Mouse (Mus musculus) hindbrain, embryonic 13.5 days (tissue): ENCODE data around the gene Foxo6. TPM values are rescaled to one million over a fixed set of nuclear protein-coding genes. Genes with fewer than 3 reads are reported as not detected.

Source experiments
- ATAC-seq: fragments of 200-750 bp; cut with Nextera tagmentation; 2 replicates; pipeline ENCODE4 v1.8.0; 2017; ENCODE audit warnings: moderate TSS enrichment; ENCODE audit not compliant: low FRiP score
- H3K27ac ChIP-seq: fragments of 300-500 bp; sonication (generic); 2 replicates; pipeline ENCODE4 v1.5.1; 2015; ENCODE audit warnings: inconsistent platforms, mild to moderate bottlenecking, moderate library complexity
- H3K27me3 ChIP-seq: fragments of 300-500 bp; sonication (generic); 2 replicates; pipeline ENCODE4 v1.6.1; 2015; ENCODE audit warnings: mild to moderate bottlenecking, inconsistent platforms
- H3K36me3 ChIP-seq: fragments of 300-500 bp; sonication (generic); 2 replicates; pipeline ENCODE4 v1.6.1; 2015; ENCODE audit warnings: mild to moderate bottlenecking, inconsistent platforms
- H3K4me1 ChIP-seq: fragments of 300-500 bp; sonication (generic); replicated peaks from 2 replicates; pipeline ENCODE4 v1.6.1; 2015; ENCODE audit warnings: inconsistent platforms
- H3K4me2 ChIP-seq: fragments of 300-500 bp; sonication (generic); 2 replicates; pipeline ENCODE4 v1.6.1; 2015; ENCODE audit warnings: inconsistent platforms, mild to moderate bottlenecking, moderate library complexity
- H3K4me3 ChIP-seq: fragments of 300-500 bp; sonication (generic); 2 replicates; pipeline ENCODE4 v1.5.1; 2015; ENCODE audit warnings: mild to moderate bottlenecking, inconsistent platforms
- H3K9ac ChIP-seq: fragments of 300-500 bp; sonication (generic); 2 replicates; pipeline ENCODE4 v1.6.1; 2015; ENCODE audit warnings: mild to moderate bottlenecking, inconsistent platforms
- H3K9me3 ChIP-seq: fragments of 300-500 bp; sonication (generic); 2 replicates; pipeline ENCODE4 v1.6.1; 2016; ENCODE audit warnings: inconsistent platforms
- WGBS: fragments of 180-500 bp; shearing (Covaris S2); methylation state at CpG from one replicate; pipeline ENCODE4 v1.1.7; 2015; 5-methylcytosine and 5-hydroxymethylcytosine counted together
- polyA plus RNA-seq: library from polyadenylated mRNA; unstranded; fragments of >200 nt; fragmentation: Nextera tagmentation; extraction: Ambion mirVana; gene quantifications from 2 replicates; pipeline ENCODE4 v1.2.1, GENCODE M21; 2015

Foxo6 gene
- polyA plus RNA-seq, 1 experiment from 2014 or later = 0.73 TPM

GRCm38 (mm10) chr4:120282568-120283091, 4.5 kb downstream of the Foxo6 start:
- H3K9ac ChIP-seq = peak overlapping the region; percentile 72
- H3K9me3 ChIP-seq = no peaks in the 10 kb centered on the region
- WGBS = 2% methylated on average over 34 of the region's 47 CpGs
- peak overlapping the region; percentile 71 for H3K27ac ChIP-seq
- peaks cover 82% of the 10 kb centered on the region for H3K4me1 ChIP-seq
- peaks cover 75% of the 10 kb centered on the region for H3K27me3 ChIP-seq
- H3K36me3 ChIP-seq = 0 out of 2 replicates have a peak, but pooled peaks cover 3% of the 10 kb centered on the region
- peak overlapping the region; percentile 91 for H3K4me2 ChIP-seq
- peak; percentile 41 for ATAC-seq
- H3K4me3 ChIP-seq = peak overlapping the region; percentile 44

DNA sequence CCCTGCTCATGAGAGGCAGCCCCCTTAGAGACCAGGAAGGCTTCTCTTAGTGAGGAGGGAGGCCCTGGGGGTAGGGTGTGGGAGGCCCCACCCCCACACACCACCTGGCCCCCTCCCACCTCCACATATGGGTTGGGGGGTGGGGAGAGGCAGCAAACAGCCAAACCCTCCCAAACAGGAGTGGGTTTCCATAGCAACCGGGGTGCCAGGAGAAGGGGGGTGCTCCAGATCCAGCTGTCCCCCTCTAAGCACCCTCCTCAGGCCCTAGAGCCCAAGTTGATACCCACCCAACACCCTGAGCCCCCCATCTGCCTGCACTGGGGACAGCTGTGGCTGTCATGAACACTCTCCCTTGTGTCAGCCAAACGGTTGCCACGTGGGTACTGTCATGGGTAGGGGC, 6.1 kb downstream of the Foxo6 start:
- peaks cover 82% of the 10 kb centered on the region for H3K27me3 ChIP-seq
- WGBS = 60% methylated on average over 3 of the region's 3 CpGs
- H3K4me2 ChIP-seq = no peak overlapping the region
- H3K4me3 ChIP-seq = no peak overlapping the region
- H3K27ac ChIP-seq = no peak overlapping the region
- H3K9me3 ChIP-seq = no peaks in the 10 kb centered on the region
- H3K4me1 ChIP-seq = peaks cover 87% of the 10 kb centered on the region
- H3K36me3 ChIP-seq = 0 out of 2 replicates have a peak, but pooled peaks cover 3% of the 10 kb centered on the region
- no peak for ATAC-seq
- H3K9ac ChIP-seq = no peak overlapping the region; the same call in 1 of the 2 replicates

GRCm38 (mm10) chr4:120280432-120280831, 6.7 kb downstream of the Foxo6 start:
- WGBS = 80% methylated on average over 12 of the region's 12 CpGs

GRCm38 (mm10) chr4:120277255-120277928, 9.8 kb downstream of the Foxo6 start:
- 26% methylated on average over 4 of the region's 4 CpGs for WGBS
- Histone ChIP-seq H3K27me3 (peaks cover 73% of the 10 kb centered on the region), H3K9me3 (no peaks in the 10 kb centered on the region), H3K27ac (no peak overlapping the region; the same call in 1 of the 2 replicates), H3K9ac (no peak overlapping the region), H3K36me3 (0 out of 2 replicates have a peak, but pooled peaks cover 3% of the 10 kb centered on the region), H3K4me1 (peaks cover 85% of the 10 kb centered on the region), H3K4me3 (no peak overlapping the region), H3K4me2 (no peak overlapping the region)
- 0 out of 2 replicates have a peak, but pooled peaks have one; percentile 6 for ATAC-seq

More at GRCm38 (mm10) chr4:120280432-120280831, 6.7 kb downstream of the Foxo6 start:
- H3K9me3 ChIP-seq = no peaks in the 10 kb centered on the region
- H3K4me2 ChIP-seq = no peak overlapping the region
- H3K4me1 ChIP-seq = peaks cover 87% of the 10 kb centered on the region
- no peak overlapping the region for H3K9ac ChIP-seq
- no peak for ATAC-seq
- no peak overlapping the region for H3K27ac ChIP-seq
- peaks cover 82% of the 10 kb centered on the region for H3K27me3 ChIP-seq
- H3K4me3 ChIP-seq = no peak overlapping the region
- H3K36me3 ChIP-seq = 0 out of 2 replicates have a peak, but pooled peaks cover 3% of the 10 kb centered on the region

DNA sequence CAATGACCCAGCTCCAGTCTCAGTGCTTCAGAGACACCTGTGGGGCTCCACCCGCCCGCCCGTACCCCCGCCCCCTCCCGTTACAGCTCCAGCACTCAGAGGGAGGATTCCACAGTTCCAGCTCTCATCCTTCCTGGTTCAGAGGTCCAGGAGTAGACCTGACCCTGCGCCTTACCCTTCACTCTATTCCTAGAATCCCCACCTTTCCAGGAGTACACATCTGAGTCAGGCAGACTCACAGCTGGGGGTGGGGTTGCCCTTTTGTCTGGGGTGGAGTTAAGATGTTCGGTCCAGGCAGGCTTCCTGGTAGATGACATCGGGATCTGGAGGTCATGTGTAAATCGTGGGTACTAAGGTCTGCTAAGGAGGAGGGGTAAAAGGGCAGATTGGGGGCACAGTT, 11.7 kb downstream of the Foxo6 start:
- H3K9me3 ChIP-seq = no peaks in the 10 kb centered on the region
- H3K4me2 ChIP-seq = no peak overlapping the region
- H3K36me3 ChIP-seq = 0 out of 2 replicates have a peak, but pooled peaks cover 3% of the 10 kb centered on the region
- H3K27ac ChIP-seq = no peak overlapping the region
- H3K4me1 ChIP-seq = peaks cover 84% of the 10 kb centered on the region
- H3K4me3 ChIP-seq = no peak overlapping the region
- no peak for ATAC-seq
- no peak overlapping the region for H3K9ac ChIP-seq
- H3K27me3 ChIP-seq = peaks cover 72% of the 10 kb centered on the region
- WGBS = 81% methylated on average over 9 of the region's 9 CpGs

- no peak overlapping the region for H3K4me2 ChIP-seq
- WGBS = 36% methylated on average over 7 of the region's 7 CpGs
Observed at GRCm38 (mm10) chr4:120273594-120273993, 13.6 kb downstream of the Foxo6 start.

GRCm38 (mm10) chr4:120271886-120272580, 15.1 kb downstream of the Foxo6 start:
- H3K4me1 ChIP-seq = peaks cover 98% of the 10 kb centered on the region
- H3K36me3 ChIP-seq = no peaks in the 10 kb centered on the region
- H3K9me3 ChIP-seq = no peaks in the 10 kb centered on the region
- no peak overlapping the region for H3K4me3 ChIP-seq
- H3K4me2 ChIP-seq = no peak overlapping the region
- H3K9ac ChIP-seq = no peak overlapping the region
- no peak for ATAC-seq
- H3K27me3 ChIP-seq = peaks cover 85% of the 10 kb centered on the region
- WGBS = 72% methylated on average over 6 of the region's 6 CpGs
- H3K27ac ChIP-seq = peak overlapping the region; percentile 35; the same call in 1 of the 2 replicates

More at GRCm38 (mm10) chr4:120273594-120273993, 13.6 kb downstream of the Foxo6 start:
- peaks cover 74% of the 10 kb centered on the region for H3K27me3 ChIP-seq
- no peaks in the 10 kb centered on the region for H3K9me3 ChIP-seq
- no peak for ATAC-seq
- H3K36me3 ChIP-seq = no peaks in the 10 kb centered on the region
- H3K4me1 ChIP-seq = peaks cover 92% of the 10 kb centered on the region
- no peak overlapping the region for H3K4me3 ChIP-seq
- no peak overlapping the region for H3K27ac ChIP-seq
- no peak overlapping the region for H3K9ac ChIP-seq

DNA sequence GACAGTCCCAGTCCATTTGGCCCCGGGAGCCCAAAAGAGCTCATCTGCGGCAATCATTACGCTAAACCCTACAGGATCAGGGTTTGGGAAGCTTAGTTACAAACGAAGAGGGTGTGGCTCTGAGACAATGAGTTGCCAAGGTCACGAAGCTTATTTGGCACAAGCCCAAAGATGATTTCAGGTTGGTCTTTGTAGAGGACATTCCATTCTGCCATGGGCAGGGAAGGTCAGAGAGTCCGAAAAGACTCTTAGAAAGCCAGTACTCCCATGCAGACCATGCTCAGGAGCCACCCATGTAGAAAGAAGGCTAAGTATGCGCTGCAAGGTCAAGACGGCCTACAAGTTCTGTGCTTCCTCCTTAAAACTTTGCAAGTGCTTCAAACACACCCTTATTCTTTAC, 15.9 kb downstream of the Foxo6 start:
- H3K27me3 ChIP-seq = peaks cover 88% of the 10 kb centered on the region
- no peak overlapping the region for H3K4me3 ChIP-seq
- H3K9ac ChIP-seq = no peak overlapping the region
- no peak overlapping the region for H3K27ac ChIP-seq
- no peaks in the 10 kb centered on the region for H3K36me3 ChIP-seq
- no peak for ATAC-seq
- 63% methylated on average over 8 of the region's 8 CpGs for WGBS
- no peaks in the 10 kb centered on the region for H3K9me3 ChIP-seq
- H3K4me1 ChIP-seq = peaks cover 90% of the 10 kb centered on the region
- no peak overlapping the region for H3K4me2 ChIP-seq

GRCm38 (mm10) chr4:120270937-120271199, 16.3 kb downstream of the Foxo6 start:
- no peaks in the 10 kb centered on the region for H3K9me3 ChIP-seq
- no peaks in the 10 kb centered on the region for H3K36me3 ChIP-seq
- ATAC-seq = no peak
- peaks cover 87% of the 10 kb centered on the region for H3K4me1 ChIP-seq
- 27% methylated on average over 4 of the region's 4 CpGs for WGBS
- no peak overlapping the region for H3K27ac ChIP-seq
- H3K27me3 ChIP-seq = peaks cover 87% of the 10 kb centered on the region
- no peak overlapping the region for H3K4me2 ChIP-seq
- no peak overlapping the region for H3K9ac ChIP-seq
- no peak overlapping the region for H3K4me3 ChIP-seq

GRCm38 (mm10) chr4:120270148-120270936, 16.8 kb downstream of the Foxo6 start:
- peak overlapping the region; percentile 55; the same call in 1 of the 2 replicates for H3K27ac ChIP-seq
- H3K36me3 ChIP-seq = no peaks in the 10 kb centered on the region
- no peaks in the 10 kb centered on the region for H3K9me3 ChIP-seq
- no peak for ATAC-seq
- H3K9ac ChIP-seq = no peak overlapping the region
- peaks cover 88% of the 10 kb centered on the region for H3K27me3 ChIP-seq
- peaks cover 85% of the 10 kb centered on the region for H3K4me1 ChIP-seq
- WGBS = 72% methylated on average over 4 of the region's 4 CpGs
- no peak overlapping the region for H3K4me2 ChIP-seq
- H3K4me3 ChIP-seq = no peak overlapping the region

DNA sequence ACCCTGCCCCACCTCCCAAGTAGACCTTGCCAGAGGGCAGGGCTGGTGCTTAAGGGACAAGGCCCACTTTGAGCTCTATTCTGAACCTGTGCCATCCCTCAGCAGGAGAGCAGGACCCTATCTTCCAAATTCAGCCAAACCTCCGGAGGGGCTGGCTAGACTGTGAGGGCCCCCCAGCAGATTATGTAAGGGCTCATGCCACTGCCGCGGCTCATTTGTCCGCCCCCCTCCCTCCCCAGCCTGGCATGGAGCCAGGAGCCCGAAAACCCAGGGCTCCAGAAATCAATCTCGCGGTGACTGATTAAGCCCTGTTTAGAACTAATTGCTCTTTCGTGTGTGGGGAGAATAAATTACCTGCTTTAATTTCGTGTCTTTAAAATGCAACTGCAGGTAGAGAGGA, 17.7 kb downstream of the Foxo6 start:
- Histone ChIP-seq H3K4me2 (no peak overlapping the region; the same call in 1 of the 2 replicates), H3K27me3 (peaks cover 88% of the 10 kb centered on the region), H3K36me3 (no peaks in the 10 kb centered on the region), H3K9ac (no peak overlapping the region), H3K4me3 (no peak overlapping the region), H3K9me3 (no peaks in the 10 kb centered on the region), H3K4me1 (peaks cover 78% of the 10 kb centered on the region), H3K27ac (peak overlapping the region; percentile 60)
- WGBS = 9% methylated on average over 9 of the region's 9 CpGs
- no peak for ATAC-seq
